Mouse (Mus musculus): ENCODE data around the gene Gm49354. TPM values are rescaled to one million over a fixed set of nuclear protein-coding genes. Genes with fewer than 3 reads are reported as not detected.
"Not testable (repeated sequence)": the region's sequence is repeated elsewhere in the genome, so short reads cannot be mapped to it uniquely, and the experiment has no call there.

Gm49354 gene
- total and polyA plus RNA-seq, 2 experiments from 2014 or later = not detected

GRCm38 (mm10) chr13:59779744-59780264 lies 2.2 kb downstream of the Gm49354 start:
- H3K4me3 ChIP-seq (ENCODE audit: low read depth, low read length); H3K4me2 ChIP-seq (ENCODE audit: low read depth); H3K9ac ChIP-seq; H3K4me1 ChIP-seq (ENCODE audit: insufficient read depth); H3K9me3 ChIP-seq (ENCODE audit: low read length); H3K27me3 ChIP-seq (ENCODE audit: insufficient read depth, low read length); H3K27ac ChIP-seq (ENCODE audit: low read depth, low read length); ATAC-seq; DNase-seq: not testable (repeated sequence)
- TF ChIP-seq CTCF (IDR thresholded peaks at IDR 0.05; ENCODE audit: low read depth) = peak; percentile 29; the same call in 1 of the 2 replicates
- H3K36me3 ChIP-seq (ENCODE audit: insufficient read depth) = peaks cover 91% of the 10 kb centered on the region
- 97% methylated on average over 1 of the region's 1 CpGs for WGBS

GRCm38 (mm10) chr13:59779213-59779612 lies 2.8 kb downstream of the Gm49354 start:
- peaks cover 87% of the 10 kb centered on the region for H3K36me3 ChIP-seq (ENCODE audit: insufficient read depth)
- peak; percentile 6 for DNase-seq

GRCm38 (mm10) chr13:59775168-59775567 lies 6.9 kb downstream of the Gm49354 start:
- DNase-seq (no peak), ATAC-seq (no peak)
- Histone ChIP-seq H3K4me3 (ENCODE audit: low read depth, low read length) (no peak overlapping the region), H3K9ac (no peak overlapping the region), H3K9me3 (ENCODE audit: low read length) (no peaks in the 10 kb centered on the region), H3K4me1 (ENCODE audit: insufficient read depth) (peaks cover 7% of the 10 kb centered on the region; the same call in 1 of the 2 replicates), H3K36me3 (ENCODE audit: insufficient read depth) (peaks cover 56% of the 10 kb centered on the region), H3K27ac (ENCODE audit: low read depth, low read length) (no peak overlapping the region), H3K4me2 (ENCODE audit: low read depth) (no peak overlapping the region), H3K27me3 (ENCODE audit: insufficient read depth, low read length) (no peaks in the 10 kb centered on the region)
- WGBS = 79% methylated on average over 3 of the region's 3 CpGs
- no peak for TF ChIP-seq CTCF (IDR thresholded peaks at IDR 0.05; ENCODE audit: low read depth)

More at GRCm38 (mm10) chr13:59779213-59779612, 2.8 kb downstream of the Gm49354 start:
- ATAC-seq = no peak; the same call in 1 of the 2 replicates
- Histone ChIP-seq H3K4me2 (ENCODE audit: low read depth) (no peak overlapping the region), H3K9me3 (ENCODE audit: low read length) (no peaks in the 10 kb centered on the region), H3K27ac (ENCODE audit: low read depth, low read length) (no peak overlapping the region), H3K4me3 (ENCODE audit: low read depth, low read length) (no peak overlapping the region), H3K9ac (no peak overlapping the region), H3K27me3 (ENCODE audit: insufficient read depth, low read length) (no peaks in the 10 kb centered on the region), H3K4me1 (ENCODE audit: insufficient read depth) (no peaks in the 10 kb centered on the region)
- 90% methylated on average over 4 of the region's 4 CpGs for WGBS
- peak; percentile 30; the same call in 1 of the 2 replicates for TF ChIP-seq CTCF (IDR thresholded peaks at IDR 0.05; ENCODE audit: low read depth)

- peaks cover 21% of the 10 kb centered on the region for H3K36me3 ChIP-seq (ENCODE audit: insufficient read depth)
- H3K27ac ChIP-seq (ENCODE audit: low read depth, low read length) = peak overlapping the region; percentile 91; the same call in 1 of the 2 replicates
- ATAC-seq (no peak), DNase-seq (peak; percentile 55)
- H3K4me2 ChIP-seq (ENCODE audit: low read depth) = no peak overlapping the region
- TF ChIP-seq CTCF (IDR thresholded peaks at IDR 0.05; ENCODE audit: low read depth) = no peak
- no peaks in the 10 kb centered on the region for H3K27me3 ChIP-seq (ENCODE audit: insufficient read depth, low read length)
- 51% methylated on average over 9 of the region's 9 CpGs for WGBS
- peak overlapping the region; percentile 70; the same call in 1 of the 2 replicates for H3K9ac ChIP-seq
- H3K4me3 ChIP-seq (ENCODE audit: low read depth, low read length) = no peak overlapping the region
- peaks cover 19% of the 10 kb centered on the region for H3K4me1 ChIP-seq (ENCODE audit: insufficient read depth)
- no peaks in the 10 kb centered on the region for H3K9me3 ChIP-seq (ENCODE audit: low read length)
Observed at GRCm38 (mm10) chr13:59771257-59771656, 10.8 kb downstream of the Gm49354 start.

GRCm38 (mm10) chr13:59770847-59771246 lies 11.2 kb downstream of the Gm49354 start:
- no peaks in the 10 kb centered on the region for H3K27me3 ChIP-seq (ENCODE audit: insufficient read depth, low read length)
- ATAC-seq = no peak
- peak overlapping the region; percentile 70 for H3K9ac ChIP-seq
- no peak for TF ChIP-seq CTCF (IDR thresholded peaks at IDR 0.05; ENCODE audit: low read depth)
- H3K27ac ChIP-seq (ENCODE audit: low read depth, low read length) = peak overlapping the region; percentile 91
- peak overlapping the region; percentile 83 for H3K4me3 ChIP-seq (ENCODE audit: low read depth, low read length)
- peaks cover 19% of the 10 kb centered on the region for H3K36me3 ChIP-seq (ENCODE audit: insufficient read depth)
- H3K9me3 ChIP-seq (ENCODE audit: low read length) = no peaks in the 10 kb centered on the region
- H3K4me2 ChIP-seq (ENCODE audit: low read depth) = peak overlapping the region; percentile 75
- peaks cover 19% of the 10 kb centered on the region for H3K4me1 ChIP-seq (ENCODE audit: insufficient read depth)
- no peak for DNase-seq
- 66% methylated on average over 9 of the region's 9 CpGs for WGBS

GRCm38 (mm10) chr13:59770164-59770562 lies 11.9 kb downstream of the Gm49354 start:
- ATAC-seq (peak; percentile 88), DNase-seq (peak; percentile 94)
- no peaks in the 10 kb centered on the region for H3K9me3 ChIP-seq (ENCODE audit: low read length)
- WGBS = under 1% methylated on average over 28 of the region's 28 CpGs
- H3K4me1 ChIP-seq (ENCODE audit: insufficient read depth) = peaks cover 19% of the 10 kb centered on the region
- H3K27ac ChIP-seq (ENCODE audit: low read depth, low read length) = peak overlapping the region; percentile 91
- peak; percentile 62 for TF ChIP-seq CTCF (IDR thresholded peaks at IDR 0.05; ENCODE audit: low read depth)
- peak overlapping the region; percentile 83 for H3K4me3 ChIP-seq (ENCODE audit: low read depth, low read length)
- peak overlapping the region; percentile 70 for H3K9ac ChIP-seq
- peaks cover 13% of the 10 kb centered on the region for H3K36me3 ChIP-seq (ENCODE audit: insufficient read depth)
- peak overlapping the region; percentile 75 for H3K4me2 ChIP-seq (ENCODE audit: low read depth)
- no peaks in the 10 kb centered on the region for H3K27me3 ChIP-seq (ENCODE audit: insufficient read depth, low read length)

GRCm38 (mm10) chr13:59769296-59770163 lies 12.5 kb downstream of the Gm49354 start, which contains the start of gene Isca1:
TSS of gene Isca1 (minus strand) at chr13:59769810.
- TF ChIP-seq CTCF (IDR thresholded peaks at IDR 0.05; ENCODE audit: low read depth) = peak; percentile 33; the same call in 1 of the 2 replicates

More at GRCm38 (mm10) chr13:59769296-59770163, 12.5 kb downstream of the Gm49354 start, which contains the start of gene Isca1:
- under 1% methylated on average over 87 of the region's 91 CpGs for WGBS
- Histone ChIP-seq H3K27me3 (ENCODE audit: insufficient read depth, low read length) (no peaks in the 10 kb centered on the region), H3K9ac (peak within 1 kb of the TSS; percentile 70), H3K4me3 (ENCODE audit: low read depth, low read length) (peak within 1 kb of the TSS; percentile 83), H3K4me2 (ENCODE audit: low read depth) (peak within 1 kb of the TSS; percentile 75), H3K4me1 (ENCODE audit: insufficient read depth) (peaks cover 19% of the 10 kb centered on the region), H3K9me3 (ENCODE audit: low read length) (no peaks in the 10 kb centered on the region), H3K36me3 (ENCODE audit: insufficient read depth) (peaks cover 8% of the 10 kb centered on the region), H3K27ac (ENCODE audit: low read depth, low read length) (peak within 1 kb of the TSS; percentile 91)
- DNase-seq = peak; percentile 99
- peak; percentile 96 for ATAC-seq
